Mouse (Mus musculus): ENCODE results near the gene Col18a1.

Gene Col18a1

DNA sequence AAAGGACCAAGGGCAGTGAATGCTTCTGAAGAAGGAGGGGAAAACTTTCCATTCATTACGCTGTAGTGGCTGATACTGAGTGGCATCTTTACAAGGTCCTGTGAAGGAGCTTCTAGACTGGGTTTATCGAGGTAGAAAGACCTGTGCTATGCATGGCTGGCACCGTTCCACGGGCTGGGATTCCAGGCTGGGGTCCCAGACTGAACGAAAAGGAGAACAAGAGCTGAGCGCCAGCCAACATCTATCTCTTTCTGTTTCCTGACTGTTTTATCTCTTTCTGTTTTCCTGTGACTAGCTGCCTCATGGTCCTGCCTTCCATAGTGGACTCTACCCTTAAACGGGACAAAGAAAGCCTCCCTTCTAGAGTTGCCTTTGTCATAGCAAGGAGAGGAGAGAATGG lies 21.1 kb upstream of the Col18a1 start:
- DNase-seq (ENCODE audit: extremely low read depth, low read depth, low spot score), result no peak

DNA sequence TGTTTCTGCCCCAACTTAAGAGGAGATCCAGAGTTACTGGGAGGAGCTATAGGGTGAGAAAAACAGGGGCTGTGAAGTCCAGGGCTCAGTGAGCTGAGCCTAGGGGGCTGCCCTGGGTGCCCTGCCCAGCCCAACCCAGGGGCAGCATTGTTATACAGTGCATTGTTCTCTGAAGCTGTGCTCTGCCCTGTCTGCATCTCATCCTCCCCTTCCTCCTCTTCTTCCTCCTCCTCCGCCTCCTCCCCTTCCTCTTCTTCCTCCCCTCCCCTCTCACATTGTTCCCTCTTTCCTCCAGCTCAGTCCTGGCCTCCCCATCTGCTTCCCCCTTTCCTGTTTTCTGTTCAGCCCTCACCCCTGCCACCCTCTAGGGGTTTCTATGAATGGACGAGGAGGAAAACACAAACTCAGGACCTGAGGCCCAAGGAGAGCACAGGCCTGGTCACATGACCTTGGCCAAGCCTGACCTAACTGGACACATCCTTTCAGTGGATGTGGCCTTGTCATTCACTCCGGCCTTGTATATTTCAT lies 16.5 kb upstream of the Col18a1 start:
- DNase-seq (ENCODE audit: extremely low read depth, low read depth, low spot score), result no peak

DNA sequence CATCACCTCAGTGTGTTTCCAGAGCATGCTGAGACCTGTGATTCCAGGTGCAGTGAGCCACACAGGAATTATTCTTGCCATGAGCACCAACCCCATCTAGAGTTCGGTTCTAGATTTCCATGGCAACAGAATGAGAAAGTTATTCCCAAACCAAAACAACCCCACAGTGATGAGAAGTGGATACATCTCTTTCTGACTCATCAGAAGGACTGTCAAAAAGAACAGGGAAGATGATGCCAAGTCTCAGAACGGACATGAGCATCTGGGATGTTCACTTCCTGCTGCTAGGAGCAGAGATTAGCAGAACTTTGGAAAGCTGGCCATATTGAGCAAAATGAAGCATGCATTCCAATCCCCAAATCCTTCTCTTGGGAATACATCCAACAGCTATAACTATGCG lies 13.8 kb upstream of the Col18a1 start:
- no peak for DNase-seq (ENCODE audit: extremely low read depth, low read depth, low spot score)

DNA sequence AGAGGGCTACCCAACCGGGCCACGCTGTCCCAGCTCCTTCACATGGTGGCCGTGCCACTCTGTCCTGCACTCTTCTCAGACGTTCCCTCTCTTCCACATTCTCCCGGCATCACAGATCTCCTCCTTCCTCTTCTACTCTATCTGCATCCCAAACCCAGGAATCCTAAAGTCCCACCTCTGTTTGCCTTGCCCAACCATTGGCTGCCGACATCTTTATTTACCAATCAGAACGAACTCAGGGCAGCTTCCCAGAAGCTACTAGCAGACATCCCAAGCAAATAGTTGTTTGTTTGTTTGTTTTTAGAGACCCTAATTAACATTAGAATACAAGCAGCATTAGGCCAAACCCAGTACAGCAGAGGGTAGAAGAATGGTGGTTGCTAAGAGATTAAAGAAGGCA lies 12.3 kb upstream of the Col18a1 start:
- DNase-seq (ENCODE audit: extremely low read depth, low read depth, low spot score), result no peak

DNA sequence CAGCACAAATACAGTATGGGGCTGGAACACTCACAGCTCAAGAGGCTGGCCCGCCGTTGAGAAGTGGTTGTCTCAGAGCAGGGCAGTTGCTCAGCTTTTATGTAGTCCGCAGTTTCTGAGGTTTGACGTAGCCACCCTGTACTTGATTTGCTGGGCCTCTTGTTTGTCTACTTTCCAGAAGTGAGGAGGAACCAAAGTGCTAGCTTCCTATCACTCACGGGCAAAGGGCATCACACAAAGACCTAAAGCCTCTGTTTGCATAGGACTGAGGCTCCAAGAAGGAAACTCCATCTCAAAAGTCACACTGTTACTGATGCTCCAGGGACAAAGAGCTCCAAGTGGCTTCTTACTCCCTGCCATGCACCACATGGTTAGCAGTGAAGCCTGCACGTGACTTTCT lies 4.1 kb upstream of the Col18a1 start:
- DNase-seq (ENCODE audit: extremely low read depth, low read depth, low spot score), result no peak

DNA sequence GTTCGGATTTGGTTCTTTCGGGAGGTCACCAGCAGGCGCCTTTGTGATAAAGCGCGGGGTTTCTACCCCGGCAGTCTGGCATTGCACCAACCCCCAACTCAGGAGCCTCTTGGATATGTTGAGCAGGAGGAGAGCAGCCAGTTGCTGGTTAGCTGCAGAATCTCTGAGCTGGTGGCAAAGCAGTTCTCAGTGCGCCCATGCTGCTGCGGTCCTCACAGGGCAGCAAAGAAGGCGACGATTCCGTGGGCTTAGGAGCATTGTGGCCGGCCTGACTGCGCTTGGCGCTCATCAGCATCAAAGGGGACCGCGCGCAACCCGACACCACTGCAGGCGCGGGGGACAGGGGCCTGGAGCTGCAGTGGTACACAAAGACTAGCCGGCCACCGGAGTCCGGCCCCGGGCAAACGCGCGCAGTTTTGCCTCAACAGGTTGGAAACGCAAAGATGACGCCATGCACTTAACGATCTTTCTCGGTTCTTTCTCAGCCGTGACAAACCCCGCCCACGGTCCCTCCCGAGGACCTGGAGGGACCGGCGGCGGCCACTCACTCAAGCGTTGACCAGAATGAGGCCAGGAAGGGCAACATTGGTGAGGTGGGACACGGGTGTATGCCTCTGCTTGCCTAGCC lies 916 bp downstream of the Col18a1 start:
- no peak for DNase-seq (ENCODE audit: extremely low read depth, low read depth, low spot score)

DNA sequence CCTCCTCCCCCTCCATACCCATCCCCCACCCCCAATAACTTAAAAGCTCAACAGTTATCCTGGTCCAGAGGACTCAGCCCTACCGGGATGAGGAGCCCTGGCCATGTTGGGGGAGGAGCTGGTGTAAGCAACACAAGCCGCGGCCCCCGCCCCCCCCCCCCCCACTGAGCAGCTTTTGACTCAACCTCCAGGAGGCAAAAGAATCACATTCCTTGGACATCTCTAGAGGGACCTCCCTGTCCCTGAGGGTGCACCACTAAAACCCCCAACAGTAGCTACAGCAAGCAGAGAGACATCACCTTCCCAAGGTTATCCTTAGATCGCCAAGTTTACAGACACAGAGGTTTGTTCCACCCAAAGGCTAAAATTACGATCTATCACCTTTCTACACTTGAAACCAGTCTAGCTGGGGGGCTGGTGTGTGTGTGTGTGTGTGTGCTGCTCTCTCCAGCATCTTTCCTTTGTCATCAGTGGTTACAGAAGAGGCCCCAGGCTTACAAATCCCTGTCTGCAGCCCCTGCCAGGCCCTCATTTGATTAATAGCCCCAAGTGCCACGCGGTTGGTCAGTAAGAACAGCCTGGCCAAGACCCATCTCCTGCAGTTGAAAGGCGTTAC lies 1.8 kb downstream of the Col18a1 start:
- no peak for DNase-seq (ENCODE audit: extremely low read depth, low read depth, low spot score)

DNA sequence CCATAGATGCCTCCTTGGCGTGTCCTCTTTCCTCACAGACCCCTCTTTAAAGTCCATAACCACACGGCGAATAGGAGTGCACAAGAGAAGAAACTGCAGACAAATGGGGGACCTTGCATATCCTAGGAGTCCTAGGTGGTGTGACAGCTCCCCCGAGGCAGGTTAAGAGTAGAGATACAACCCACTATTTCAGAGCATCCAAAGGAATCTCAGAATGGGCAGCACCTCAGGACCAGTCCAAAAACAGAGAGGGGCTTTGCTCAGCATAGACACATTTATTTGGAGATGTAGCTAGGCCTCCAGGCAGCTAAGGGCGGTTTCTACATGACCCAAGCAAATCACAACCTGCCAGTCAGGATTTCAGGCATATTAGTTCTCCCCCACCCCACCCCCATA lies 2.3 kb downstream of the Col18a1 start:
- no peak for DNase-seq (ENCODE audit: extremely low read depth, low read depth, low spot score)

DNA sequence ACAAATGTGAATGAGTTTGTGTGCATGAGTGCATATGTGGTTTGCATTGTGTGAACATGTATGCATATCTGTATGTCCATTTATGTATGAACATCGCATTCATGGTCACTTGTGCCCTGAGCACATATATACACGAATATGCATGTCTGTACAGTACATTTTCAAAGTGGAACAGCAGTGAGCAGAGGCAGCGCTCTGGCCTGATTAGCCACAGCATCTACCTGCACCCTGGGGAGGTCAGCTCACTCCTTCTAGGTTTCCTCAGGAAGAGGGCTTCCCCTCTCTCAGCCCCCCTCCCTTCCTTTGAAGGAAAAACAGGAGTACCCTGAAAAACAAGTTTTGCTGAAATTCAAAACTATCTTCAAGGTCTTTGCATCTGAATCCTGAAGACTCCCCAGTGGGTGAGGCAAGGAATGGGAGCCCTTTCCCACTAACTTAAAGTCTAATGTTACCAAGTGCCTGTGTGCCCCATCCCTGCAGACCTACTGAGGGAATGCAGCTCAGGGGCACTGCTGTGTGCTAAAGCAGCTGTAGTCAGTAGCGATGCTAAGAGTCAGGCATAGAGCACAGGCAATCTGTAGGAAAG lies 2.9 kb downstream of the Col18a1 start:
- no peak for DNase-seq (ENCODE audit: extremely low read depth, low read depth, low spot score)

DNA sequence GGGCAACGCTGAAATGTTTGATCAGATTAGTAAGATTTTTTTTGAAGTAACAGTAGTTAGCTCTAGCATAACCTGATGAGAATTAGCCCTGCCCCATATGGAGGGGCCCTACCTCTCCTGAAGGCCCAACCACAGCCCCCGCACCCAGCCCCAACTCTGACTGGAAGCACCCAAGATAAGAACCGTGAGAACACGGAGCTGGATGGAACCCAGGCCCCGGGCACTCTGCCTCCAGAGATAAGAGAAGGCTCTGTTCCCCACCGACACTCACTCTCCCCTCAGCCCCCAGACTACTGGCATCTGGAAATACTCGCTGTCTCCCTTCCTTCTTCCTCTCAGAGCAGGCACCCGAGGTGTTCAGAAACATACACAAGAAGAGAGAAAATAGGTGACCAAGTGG lies 6.8 kb downstream of the Col18a1 start:
- DNase-seq (ENCODE audit: extremely low read depth, low read depth, low spot score), result no peak

DNA sequence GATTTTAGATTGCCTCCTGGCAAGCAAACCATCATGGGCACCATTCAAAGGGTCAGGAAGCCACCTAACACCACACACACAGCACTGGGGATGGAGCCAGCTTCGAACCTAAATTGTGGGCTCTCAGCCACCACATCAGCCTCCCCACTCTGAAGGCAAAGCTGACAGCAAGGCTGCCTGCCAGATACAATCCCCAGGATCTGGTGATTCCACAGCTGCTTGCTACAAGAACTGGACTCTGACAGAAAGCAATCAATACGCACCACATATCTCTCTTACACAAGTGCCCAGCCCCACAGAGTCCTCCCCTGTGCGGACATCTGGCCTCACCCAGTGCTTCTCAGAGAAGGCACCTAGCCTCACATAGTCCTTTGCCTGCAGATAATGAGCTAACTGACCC lies 7.4 kb downstream of the Col18a1 start:
- DNase-seq (ENCODE audit: extremely low read depth, low read depth, low spot score), result no peak

DNA sequence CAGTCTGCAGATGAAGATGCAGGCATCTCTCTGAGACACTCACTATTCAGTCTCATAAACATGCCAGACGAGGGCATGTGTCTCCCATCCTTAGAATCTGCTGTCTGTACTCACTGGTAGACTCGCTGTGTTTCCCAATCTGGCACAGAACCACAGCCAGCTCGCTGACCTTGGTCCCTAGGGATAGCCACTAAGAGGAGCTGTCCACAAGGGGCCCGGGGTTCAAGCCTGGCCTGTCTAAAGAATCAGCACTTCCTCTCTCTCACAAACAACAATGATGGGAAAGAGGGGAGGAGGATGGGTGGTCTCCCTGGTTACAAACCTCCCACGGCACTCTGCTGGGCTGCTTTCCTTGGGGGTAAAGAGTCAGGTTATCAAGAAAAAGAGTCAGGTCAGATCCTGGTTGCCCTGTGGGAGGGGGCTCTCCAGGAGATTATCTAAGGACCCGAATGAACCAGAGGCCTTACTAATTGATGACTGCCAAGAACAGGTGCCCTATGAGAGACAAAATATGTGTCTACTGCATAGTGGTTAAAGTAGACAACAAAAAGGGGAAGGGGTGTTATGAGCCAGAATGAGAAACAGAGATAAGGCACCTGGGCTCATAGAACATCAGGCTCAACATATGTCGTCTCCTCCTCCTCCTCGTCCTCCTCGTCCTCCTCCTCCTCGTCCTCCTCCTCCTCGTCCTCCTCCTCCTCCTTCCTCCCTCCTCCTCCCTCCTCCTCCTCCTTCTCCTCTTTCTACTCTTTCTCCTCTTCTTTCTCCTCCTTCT lies 8.9 kb downstream of the Col18a1 start:
- no peak for DNase-seq (ENCODE audit: extremely low read depth, low read depth, low spot score)

DNA sequence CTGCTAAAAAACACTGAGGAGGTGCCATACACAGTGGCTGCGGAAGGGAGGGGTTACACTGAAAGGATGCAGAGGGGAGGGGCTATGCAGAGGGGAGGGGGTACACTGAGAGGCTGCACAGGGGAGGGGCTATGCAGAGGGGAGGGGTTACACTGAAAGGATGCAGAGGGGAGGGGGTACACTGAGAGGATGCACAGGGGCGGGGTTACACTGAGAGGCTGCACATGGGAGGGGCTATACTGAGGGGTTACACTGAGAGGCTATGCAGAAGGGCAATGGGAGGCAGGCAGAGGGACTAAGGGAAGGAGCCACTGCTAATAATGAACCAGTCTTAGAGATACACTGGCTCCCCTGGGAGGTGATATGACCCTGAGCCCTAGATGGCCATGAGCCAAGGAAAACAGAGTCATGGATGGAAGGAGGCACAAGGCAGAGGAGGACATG lies 14.1 kb downstream of the Col18a1 start:
- no peak for DNase-seq (ENCODE audit: extremely low read depth, low read depth, low spot score)

DNA sequence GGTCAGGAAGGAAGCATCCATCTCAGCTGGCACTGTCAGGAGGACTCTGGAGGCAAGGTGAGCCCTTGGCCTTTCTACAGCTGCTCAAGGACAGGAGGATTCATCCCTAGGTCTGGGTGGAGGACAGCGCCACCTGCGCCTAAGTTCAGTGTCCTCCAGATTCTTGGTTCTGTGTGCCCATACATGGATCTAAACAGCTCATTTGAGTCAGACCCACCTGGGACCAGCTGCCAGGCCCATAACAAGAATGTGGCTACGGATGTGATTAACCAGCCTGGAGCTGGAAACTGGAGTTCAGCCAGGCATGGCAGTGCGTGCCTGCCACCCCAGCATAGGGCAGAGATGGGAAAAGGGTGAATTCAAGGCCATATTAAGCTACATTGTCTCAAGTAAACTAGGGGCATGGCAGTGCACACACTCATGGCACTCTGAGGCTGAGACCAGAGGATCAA lies 14.8 kb downstream of the Col18a1 start:
- DNase-seq (ENCODE audit: extremely low read depth, low read depth, low spot score), result no peak

DNA sequence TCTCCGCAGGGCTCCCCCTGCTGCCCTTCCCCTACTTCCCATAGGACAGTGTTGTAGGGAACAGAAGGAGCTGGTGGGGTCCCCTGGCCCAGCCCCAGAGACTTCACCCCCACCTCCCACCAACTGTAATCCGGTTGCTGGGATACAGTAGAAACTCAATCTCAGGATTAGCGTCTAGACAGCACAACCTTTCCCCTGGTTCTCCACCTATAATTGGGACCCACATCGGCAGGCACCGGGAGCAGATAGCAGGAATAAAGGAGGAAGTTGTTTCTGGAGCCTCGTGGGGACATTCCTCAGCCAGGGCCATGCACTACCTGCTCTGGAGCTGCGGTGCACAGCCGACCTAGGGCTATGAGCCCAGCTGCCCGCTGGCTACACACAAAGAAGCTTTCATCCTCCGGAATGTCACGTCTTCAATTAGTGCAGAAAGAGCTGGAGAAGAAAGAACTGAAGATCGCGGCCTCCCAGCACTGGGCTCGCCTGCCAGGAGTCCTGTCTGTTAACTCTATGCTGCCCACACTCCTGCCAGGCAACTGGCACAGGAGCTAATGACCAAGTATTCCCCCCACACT lies 15.3 kb downstream of the Col18a1 start:
- DNase-seq (ENCODE audit: extremely low read depth, low read depth, low spot score), result no peak

DNA sequence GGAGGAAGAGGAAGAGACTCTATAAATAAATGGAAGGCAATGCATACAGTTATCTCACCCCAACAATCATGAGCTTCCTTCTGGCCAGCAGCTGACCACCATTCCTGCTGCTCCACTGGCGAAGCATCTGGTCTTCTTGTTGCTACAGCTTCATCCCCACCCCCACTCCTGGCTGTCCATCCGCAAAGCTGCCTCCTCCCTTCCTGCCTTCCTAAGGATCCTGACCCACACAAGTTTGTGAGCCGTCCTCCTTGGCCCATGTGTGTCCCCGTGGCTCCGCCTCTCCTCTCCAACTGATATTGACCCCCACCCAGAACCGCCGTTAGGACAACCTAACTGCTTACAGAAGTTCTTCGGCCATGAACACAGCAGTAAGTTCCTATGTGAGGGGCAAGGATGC lies 16.3 kb downstream of the Col18a1 start:
- no peak for DNase-seq (ENCODE audit: extremely low read depth, low read depth, low spot score)

DNA sequence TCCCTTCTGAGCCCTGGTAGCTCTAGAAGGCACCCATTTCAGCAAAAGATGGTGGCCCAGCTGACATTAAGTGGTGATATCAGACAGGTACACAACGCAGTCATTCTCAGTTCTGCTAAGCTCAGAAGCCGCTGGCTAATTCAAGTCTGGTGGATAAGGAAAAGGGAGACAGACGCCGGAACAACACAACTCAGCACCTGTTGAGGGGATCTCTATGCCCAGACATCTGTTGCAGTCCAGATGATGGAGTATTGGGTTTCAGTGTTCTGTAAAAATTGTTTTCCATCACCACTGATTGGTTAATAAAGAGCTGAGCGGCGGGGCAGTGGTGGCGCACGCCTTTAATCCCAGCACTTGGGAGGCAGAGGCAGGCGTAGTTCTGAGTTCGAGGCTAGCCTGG lies 18.8 kb downstream of the Col18a1 start:
- DNase-seq (ENCODE audit: extremely low read depth, low read depth, low spot score), result no peak

DNA sequence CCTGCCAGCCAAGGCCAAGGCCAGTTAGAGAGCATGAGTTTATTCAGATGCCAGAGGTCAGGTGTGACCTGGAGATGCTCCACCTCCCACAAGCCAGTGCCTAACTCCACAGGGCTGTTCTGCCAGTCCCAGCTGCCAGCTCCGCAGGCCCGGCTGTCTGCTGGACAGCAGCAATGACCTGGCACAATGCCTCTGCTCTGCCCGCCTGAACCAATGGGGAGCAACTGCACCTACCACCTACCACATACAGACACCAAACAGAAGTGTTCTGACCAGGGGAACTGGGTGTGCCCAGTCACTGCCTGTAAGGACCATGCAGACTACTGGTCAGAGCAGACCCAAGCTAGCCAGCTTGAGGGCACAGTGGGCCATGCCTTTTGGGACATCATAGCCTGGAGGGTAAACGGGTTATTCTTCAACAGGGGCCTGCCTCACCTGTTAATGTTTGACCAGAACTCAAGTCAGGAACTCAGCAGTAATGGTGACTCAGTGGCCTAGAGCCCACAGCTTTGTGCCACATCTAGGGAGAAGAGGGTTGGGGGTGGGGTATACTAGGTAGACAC lies 19.4 kb downstream of the Col18a1 start:
- DNase-seq (ENCODE audit: extremely low read depth, low read depth, low spot score), result peak; percentile 30

DNA sequence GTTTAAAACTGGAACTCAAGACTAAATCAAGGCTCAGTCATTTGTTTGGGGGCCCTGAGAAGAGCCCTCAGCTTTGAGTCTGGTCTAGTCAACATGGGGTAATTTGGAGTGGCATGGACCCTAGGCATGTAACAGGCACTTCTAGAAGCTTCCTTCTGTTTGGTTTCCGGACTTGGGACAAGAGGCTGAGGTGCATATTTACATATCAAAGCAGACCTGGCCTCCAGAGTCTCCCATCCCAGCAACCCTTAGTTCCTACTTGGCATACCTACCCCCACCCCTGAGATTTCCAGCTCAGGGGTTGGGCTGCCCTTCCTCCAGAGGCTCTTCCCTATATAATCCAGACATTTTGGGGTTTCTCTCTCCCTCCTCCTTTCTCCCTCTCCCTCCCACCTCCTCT lies 20.4 kb downstream of the Col18a1 start:
- DNase-seq (ENCODE audit: extremely low read depth, low read depth, low spot score), result no peak

DNA sequence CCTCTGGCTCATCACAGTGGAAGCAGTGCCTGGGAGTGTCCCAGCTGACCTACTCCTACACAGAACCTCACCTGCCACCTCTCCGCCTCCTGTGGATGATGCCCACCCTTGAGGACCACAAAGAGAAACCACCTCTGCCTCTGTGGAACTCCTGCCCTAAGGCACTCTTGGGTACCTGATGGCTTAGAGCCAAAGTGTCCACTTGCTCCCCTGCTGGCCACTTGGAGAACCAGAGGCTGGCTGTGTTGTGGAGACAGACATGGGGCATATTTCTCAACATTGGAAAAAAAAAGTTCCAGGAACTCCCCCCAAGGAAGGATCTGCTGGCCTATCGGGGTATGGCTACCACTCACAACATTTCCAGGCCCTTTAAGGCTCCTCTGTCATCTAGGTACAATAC lies 22.0 kb downstream of the Col18a1 start:
- no peak for DNase-seq (ENCODE audit: extremely low read depth, low read depth, low spot score)

DNA sequence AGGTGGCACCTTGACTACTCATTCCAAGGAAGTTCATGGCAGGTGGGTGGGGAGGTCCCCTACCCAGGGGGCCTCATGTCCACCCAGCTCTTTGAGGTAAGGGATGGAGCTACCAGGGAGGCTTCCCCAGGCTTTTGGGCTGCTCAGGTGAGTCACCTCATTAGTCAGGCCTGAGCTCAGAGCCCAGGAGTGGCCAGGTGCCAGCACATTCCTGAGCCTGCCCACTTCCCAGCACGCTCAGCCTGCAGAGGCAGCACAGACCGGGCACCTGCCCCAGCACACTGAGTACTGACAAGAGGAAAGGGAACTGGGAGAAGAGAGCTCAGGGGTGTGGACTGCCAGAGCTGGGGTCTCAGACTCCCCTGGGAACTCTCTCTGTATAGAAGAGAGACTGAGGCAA lies 24.0 kb downstream of the Col18a1 start:
- DNase-seq (ENCODE audit: extremely low read depth, low read depth, low spot score), result peak; percentile 43
